Mouse (Mus musculus) embryonic facial prominence, embryonic 13.5 days (tissue): ENCODE measurements around the gene Tmem260. TPM values are rescaled to one million over a fixed set of nuclear protein-coding genes. Genes with fewer than 3 reads are reported as not detected.

ENCODE experiments used
- ATAC-seq: fragments of 200-750 bp; cut with Nextera tagmentation; 2 replicates; pipeline ENCODE4 v1.8.0; 2017; ENCODE audit warnings: low read depth; ENCODE audit not compliant: insufficient number of reproducible peaks, insufficient read depth, low FRiP score, low TSS enrichment
- H3K27ac ChIP-seq: fragments of 300-500 bp; sonication (generic); 2 replicates; pipeline ENCODE4 v1.5.1; 2015; ENCODE audit warnings: moderate library complexity, mild to moderate bottlenecking, inconsistent platforms
- H3K27me3 ChIP-seq: fragments of 300-500 bp; sonication (generic); 2 replicates; pipeline ENCODE4 v1.6.1; 2015; ENCODE audit warnings: mild to moderate bottlenecking, inconsistent platforms
- H3K36me3 ChIP-seq: fragments of 300-500 bp; sonication (generic); 2 replicates; pipeline ENCODE4 v1.6.1; 2015; ENCODE audit warnings: mild to moderate bottlenecking, inconsistent platforms
- H3K4me1 ChIP-seq: fragments of 300-500 bp; sonication (generic); 2 replicates; pipeline ENCODE4 v1.6.1; 2015; ENCODE audit warnings: inconsistent platforms
- H3K4me2 ChIP-seq: fragments of 300-500 bp; sonication (generic); 2 replicates; pipeline ENCODE4 v1.6.1; 2015; ENCODE audit warnings: moderate library complexity, mild to moderate bottlenecking, inconsistent platforms
- H3K4me3 ChIP-seq: fragments of 300-500 bp; sonication (generic); 2 replicates; pipeline ENCODE4 v1.5.1; 2015; ENCODE audit warnings: mild to moderate bottlenecking, inconsistent platforms
- H3K9ac ChIP-seq: fragments of 300-500 bp; sonication (generic); 2 replicates; pipeline ENCODE4 v1.6.1; 2015; ENCODE audit warnings: mild to moderate bottlenecking, inconsistent platforms
- H3K9me3 ChIP-seq: fragments of 300-500 bp; sonication (generic); 2 replicates; pipeline ENCODE4 v1.6.1; 2016; ENCODE audit warnings: inconsistent platforms
- WGBS: fragments of 180-500 bp; shearing (Covaris S2); methylation state at CpG from one replicate; pipeline ENCODE4 v1.1.7; 2015; ENCODE audit warnings: mixed read lengths; 5-methylcytosine and 5-hydroxymethylcytosine counted together
- polyA plus RNA-seq: library from polyadenylated mRNA; unstranded; fragments of >200 nt; fragmentation: Nextera tagmentation; extraction: Ambion mirVana; gene quantifications from 2 replicates; pipeline ENCODE4 v1.2.1, GENCODE M21; 2015

Tmem260 gene
- polyA plus RNA-seq: 24.1 and 28.0 TPM in 2 replicates

DNA sequence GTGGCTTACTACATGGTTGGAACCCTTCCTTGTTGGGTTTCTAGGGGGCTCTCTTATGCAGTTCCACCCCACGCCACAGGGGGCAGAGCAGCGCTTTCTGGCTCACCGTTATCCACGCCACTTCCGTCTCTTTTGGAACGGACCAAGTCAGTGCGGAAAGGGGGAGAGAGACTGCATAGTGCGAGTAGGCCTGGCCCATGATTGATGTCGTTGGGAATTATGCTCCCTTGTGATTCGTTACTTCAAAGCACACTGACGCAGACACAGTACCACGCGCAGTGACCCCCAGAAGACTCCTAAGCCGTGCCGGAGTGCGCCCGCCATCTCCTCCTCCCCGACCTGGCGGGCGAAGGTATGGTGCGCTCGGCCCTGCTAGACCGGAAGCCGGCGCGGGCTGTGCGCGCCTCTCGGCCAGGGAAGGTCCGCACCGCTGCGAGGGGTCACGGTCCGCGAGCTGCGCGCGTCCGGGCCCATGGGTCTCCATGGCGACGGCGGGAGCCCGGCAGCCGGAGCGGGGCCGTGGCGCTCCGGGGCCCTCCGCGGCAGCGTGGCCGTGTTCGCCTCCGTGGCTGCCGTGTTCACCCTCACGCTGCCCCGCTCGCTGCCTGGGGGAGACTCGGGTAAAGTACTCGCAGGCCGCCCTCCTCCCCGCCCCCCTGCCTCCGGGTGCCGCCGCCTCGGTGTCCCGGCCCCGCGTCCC is at the start of gene Tmem260:
Tmem260 (plus strand) TSS at position 141 of the 700 bp plus-strand sequence.
- Histone ChIP-seq H3K4me2 (peak within 1 kb of the TSS; percentile 77), H3K27ac (peak within 1 kb of the TSS; percentile 82), H3K9me3 (no peaks in the 10 kb centered on the region), H3K9ac (peak within 1 kb of the TSS; percentile 94), H3K4me3 (peak within 1 kb of the TSS; percentile 91), H3K27me3 (no peaks in the 10 kb centered on the region), H3K36me3 (no peaks in the 10 kb centered on the region), H3K4me1 (peaks cover 8% of the 10 kb centered on the region)
- ATAC-seq: peak; percentile 98
- under 1% methylated on average over 69 of the region's 69 CpGs for WGBS

GRCm38 (mm10) chr14:48406086-48406485 is 39.8 kb upstream of the Tmem260 start:
- no peak overlapping the region for H3K4me2 ChIP-seq
- H3K4me3 ChIP-seq: no peak overlapping the region
- WGBS: 81% methylated on average over 13 of the region's 13 CpGs
- no peaks in the 10 kb centered on the region for H3K27me3 ChIP-seq
- H3K27ac ChIP-seq: no peak overlapping the region
- H3K9ac ChIP-seq: no peak overlapping the region
- no peaks in the 10 kb centered on the region for H3K36me3 ChIP-seq
- H3K4me1 ChIP-seq: no peaks in the 10 kb centered on the region
- no peaks in the 10 kb centered on the region for H3K9me3 ChIP-seq
- no peak for ATAC-seq

GRCm38 (mm10) chr14:48417064-48417463 is 28.9 kb upstream of the Tmem260 start:
- no peaks in the 10 kb centered on the region for H3K36me3 ChIP-seq
- H3K27ac ChIP-seq: no peak overlapping the region
- WGBS: 80% methylated on average over 3 of the region's 3 CpGs
- H3K4me2 ChIP-seq: no peak overlapping the region
- H3K27me3 ChIP-seq: peaks cover 6% of the 10 kb centered on the region; the same call in 1 of the 2 replicates
- no peak overlapping the region for H3K4me3 ChIP-seq
- peaks cover 4% of the 10 kb centered on the region for H3K4me1 ChIP-seq
- no peaks in the 10 kb centered on the region for H3K9me3 ChIP-seq
- ATAC-seq: no peak
- H3K9ac ChIP-seq: no peak overlapping the region

DNA sequence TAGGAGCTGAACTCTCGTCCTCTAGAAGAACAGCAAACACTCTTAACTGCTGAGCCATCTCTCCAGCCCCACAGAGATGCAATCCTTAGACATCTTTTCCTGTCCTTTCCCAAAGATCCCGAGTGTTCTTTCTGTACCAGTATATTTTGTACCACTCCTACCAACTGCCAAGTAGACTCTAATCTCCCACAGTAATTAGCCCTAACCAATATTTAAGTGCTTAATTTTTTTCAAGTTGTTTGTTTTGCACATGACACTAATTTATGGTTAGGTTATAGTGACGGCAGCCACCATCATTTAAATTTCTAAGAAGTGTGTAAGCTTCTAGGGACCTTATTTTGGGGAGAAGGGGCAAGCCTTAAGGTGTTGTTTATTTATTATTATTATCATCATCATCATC is 27.7 kb upstream of the Tmem260 start:
- ATAC-seq: no peak
- WGBS: 48% methylated on average over 3 of the region's 3 CpGs
- no peak overlapping the region for H3K27ac ChIP-seq

GRCm38 (mm10) chr14:48418672-48419071 is 27.3 kb upstream of the Tmem260 start:
- Histone ChIP-seq H3K4me2 (no peak overlapping the region), H3K4me3 (no peak overlapping the region), H3K9ac (no peak overlapping the region), H3K36me3 (no peaks in the 10 kb centered on the region), H3K27ac (no peak overlapping the region), H3K9me3 (no peaks in the 10 kb centered on the region), H3K27me3 (peaks cover 14% of the 10 kb centered on the region; the same call in 1 of the 2 replicates), H3K4me1 (peaks cover 8% of the 10 kb centered on the region)
- WGBS: 60% methylated on average over 5 of the region's 5 CpGs
- ATAC-seq: no peak

More for the DNA sequence above, 27.7 kb upstream of the Tmem260 start:
- Histone ChIP-seq H3K4me2 (no peak overlapping the region), H3K9me3 (no peaks in the 10 kb centered on the region), H3K36me3 (no peaks in the 10 kb centered on the region), H3K4me3 (no peak overlapping the region), H3K9ac (no peak overlapping the region), H3K27me3 (peaks cover 10% of the 10 kb centered on the region; the same call in 1 of the 2 replicates), H3K4me1 (peaks cover 8% of the 10 kb centered on the region)

DNA sequence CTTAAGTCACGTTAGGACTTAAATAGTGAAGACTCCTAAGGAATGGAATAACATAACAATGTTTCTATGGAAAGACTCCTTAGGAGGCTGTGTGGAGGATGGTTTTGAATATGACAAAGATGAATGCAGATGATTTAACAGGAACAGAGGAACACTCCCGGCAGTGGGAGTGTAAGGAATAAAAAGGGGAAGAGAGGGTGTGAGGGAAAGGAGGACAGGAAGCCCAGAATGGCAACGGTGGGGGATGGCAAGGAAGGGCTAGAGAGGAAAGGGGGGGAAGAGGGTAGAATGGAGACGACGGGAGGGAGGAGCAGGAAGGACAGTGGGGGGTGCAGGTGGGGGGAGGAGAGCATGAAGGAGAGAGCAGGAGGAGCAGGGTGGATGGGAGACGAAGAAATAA is 24.4 kb upstream of the Tmem260 start:
- WGBS: 27% methylated on average over 6 of the region's 6 CpGs
- peaks cover 14% of the 10 kb centered on the region; the same call in 1 of the 2 replicates for H3K27me3 ChIP-seq
- peak overlapping the region; percentile 45 for H3K4me2 ChIP-seq
- H3K36me3 ChIP-seq: no peaks in the 10 kb centered on the region
- H3K4me1 ChIP-seq: peaks cover 8% of the 10 kb centered on the region
- H3K4me3 ChIP-seq: no peak overlapping the region
- H3K27ac ChIP-seq: no peak overlapping the region
- H3K9me3 ChIP-seq: no peaks in the 10 kb centered on the region
- ATAC-seq: no peak
- no peak overlapping the region for H3K9ac ChIP-seq

- H3K36me3 ChIP-seq: no peaks in the 10 kb centered on the region
- no peak overlapping the region for H3K4me3 ChIP-seq
- peaks cover 14% of the 10 kb centered on the region; the same call in 1 of the 2 replicates for H3K27me3 ChIP-seq
- no peak overlapping the region for H3K27ac ChIP-seq
- 16% methylated on average over 6 of the region's 6 CpGs for WGBS
- H3K4me2 ChIP-seq: peak overlapping the region; percentile 45
- H3K9me3 ChIP-seq: no peaks in the 10 kb centered on the region
- H3K9ac ChIP-seq: peak overlapping the region; percentile 51; the same call in 1 of the 2 replicates
- H3K4me1 ChIP-seq: peaks cover 8% of the 10 kb centered on the region
- ATAC-seq: no peak
Measured at GRCm38 (mm10) chr14:48421996-48422395, 23.9 kb upstream of the Tmem260 start.

- H3K4me1 ChIP-seq: peaks cover 8% of the 10 kb centered on the region
- H3K4me2 ChIP-seq: peak overlapping the region; percentile 45
- no peak overlapping the region for H3K27ac ChIP-seq
- no peak for ATAC-seq
- WGBS: 52% methylated on average over 4 of the region's 4 CpGs
- H3K9me3 ChIP-seq: no peaks in the 10 kb centered on the region
- H3K4me3 ChIP-seq: no peak overlapping the region
- H3K9ac ChIP-seq: no peak overlapping the region
- H3K27me3 ChIP-seq: peaks cover 13% of the 10 kb centered on the region; the same call in 1 of the 2 replicates
- no peaks in the 10 kb centered on the region for H3K36me3 ChIP-seq
Measured at GRCm38 (mm10) chr14:48422436-48422835, 23.5 kb upstream of the Tmem260 start.

GRCm38 (mm10) chr14:48422901-48423300 is 23.0 kb upstream of the Tmem260 start:
- ATAC-seq: no peak
- Histone ChIP-seq H3K9ac (no peak overlapping the region), H3K27ac (no peak overlapping the region), H3K4me1 (peaks cover 8% of the 10 kb centered on the region), H3K4me3 (no peak overlapping the region), H3K27me3 (peaks cover 10% of the 10 kb centered on the region; the same call in 1 of the 2 replicates), H3K4me2 (no peak overlapping the region), H3K9me3 (no peaks in the 10 kb centered on the region), H3K36me3 (no peaks in the 10 kb centered on the region)
- 50% methylated on average over 7 of the region's 7 CpGs for WGBS

GRCm38 (mm10) chr14:48431978-48432377 is 13.9 kb upstream of the Tmem260 start:
- Histone ChIP-seq H3K9me3 (no peaks in the 10 kb centered on the region), H3K9ac (no peak overlapping the region), H3K36me3 (no peaks in the 10 kb centered on the region), H3K27ac (no peak overlapping the region), H3K4me1 (no peaks in the 10 kb centered on the region), H3K4me2 (no peak overlapping the region), H3K27me3 (no peaks in the 10 kb centered on the region), H3K4me3 (no peak overlapping the region)
- no peak for ATAC-seq
- WGBS: 81% methylated on average over 2 of the region's 2 CpGs

- ATAC-seq: no peak
- Histone ChIP-seq H3K4me1 (peaks cover 8% of the 10 kb centered on the region), H3K4me2 (no peak overlapping the region), H3K27me3 (no peaks in the 10 kb centered on the region), H3K4me3 (no peak overlapping the region), H3K27ac (no peak overlapping the region), H3K9me3 (no peaks in the 10 kb centered on the region), H3K36me3 (no peaks in the 10 kb centered on the region), H3K9ac (no peak overlapping the region)
- WGBS: 52% methylated on average over 3 of the region's 3 CpGs
Measured at GRCm38 (mm10) chr14:48443796-48444195, 2.1 kb upstream of the Tmem260 start.

- 72% methylated on average over 18 of the region's 18 CpGs for WGBS
- Histone ChIP-seq H3K4me2 (no peak overlapping the region), H3K4me1 (peaks cover 10% of the 10 kb centered on the region)
Measured at GRCm38 (mm10) chr14:48451966-48452407, 6.1 kb downstream of the Tmem260 start.

More at GRCm38 (mm10) chr14:48451966-48452407, 6.1 kb downstream of the Tmem260 start:
- Histone ChIP-seq H3K27ac (no peak overlapping the region), H3K27me3 (no peaks in the 10 kb centered on the region), H3K9ac (no peak overlapping the region), H3K36me3 (peaks cover 22% of the 10 kb centered on the region), H3K9me3 (no peaks in the 10 kb centered on the region), H3K4me3 (no peak overlapping the region)
- no peak for ATAC-seq
